Mouse (Mus musculus) MEL (cell line): ENCODE data around the gene Saa4. TPM values are rescaled to one million over a fixed set of nuclear protein-coding genes. Genes with fewer than 3 reads are reported as not detected.

Experiments used
- DNase-seq: peaks from one replicate; pipeline ENCODE4 v3.0.0; 2011; ENCODE audit warnings: low read depth, low spot score
- H3K27ac ChIP-seq: 2 replicates; pipeline ENCODE4 v1.5.1; 2012; ENCODE audit warnings: low read depth, mild to moderate bottlenecking, control low read depth, low read length, moderate library complexity; ENCODE audit not compliant: control insufficient read depth
- H3K27me3 ChIP-seq, 2 experiments: fragments of 150-350 bp in 1 of 2; sonication (generic) in 1 of 2; 2 replicates each; pipeline ENCODE4 v1.6.1; 2012; ENCODE audit warnings: low read length in 2 of 2, mild to moderate bottlenecking in 2 of 2, improper control_type of control experiment in 1 of 2, moderate library complexity in 1 of 2; ENCODE audit not compliant: insufficient read depth in 2 of 2, control insufficient read depth in 1 of 2
- H3K36me3 ChIP-seq, 2 experiments: 2 replicates each; pipeline ENCODE4 v1.6.1; 2012 to 2014; ENCODE audit warnings: low read length in 2 of 2, improper control_type of control experiment in 1 of 2, inconsistent platforms in 1 of 2, mild to moderate bottlenecking in 1 of 2; ENCODE audit not compliant: insufficient read depth in 2 of 2, control insufficient read depth in 1 of 2
- H3K4me1 ChIP-seq, 2 experiments: fragments of 150-350 bp in 1 of 2; sonication (generic) in 1 of 2; 2 replicates each; pipeline ENCODE4 v1.6.1; 2012; ENCODE audit warnings: low read length in 2 of 2, improper control_type of control experiment in 1 of 2, mild to moderate bottlenecking in 1 of 2; ENCODE audit not compliant: insufficient read depth in 2 of 2, control insufficient read depth in 1 of 2
- H3K4me3 ChIP-seq, 2 experiments: fragments of 150-350 bp in 1 of 2; sonication (generic) in 1 of 2; 2 replicates each; pipeline ENCODE4 v1.5.1; 2012; ENCODE audit warnings: low read depth in 2 of 2, low read length in 2 of 2, mild to moderate bottlenecking in 2 of 2, moderate library complexity in 2 of 2, control low read depth in 1 of 2, improper control_type of control experiment in 1 of 2; ENCODE audit not compliant: control insufficient read depth in 1 of 2, insufficient read depth in 1 of 2
- H3K79me2 ChIP-seq: 2 replicates; pipeline ENCODE4 v1.6.1; 2012; ENCODE audit warnings: mild to moderate bottlenecking, low read length, moderate library complexity; ENCODE audit not compliant: control insufficient read depth, poor library complexity, insufficient read depth
- H3K9ac ChIP-seq: 2 replicates; pipeline ENCODE4 v1.6.1; 2012; ENCODE audit warnings: low read depth, mild to moderate bottlenecking, control low read depth, low read length, moderate library complexity; ENCODE audit not compliant: control insufficient read depth, poor library complexity, severe bottlenecking
- H3K9me3 ChIP-seq: fragments of 150-350 bp; sonication (generic); replicated peaks from 2 replicates; pipeline ENCODE4 v1.6.1; 2012; ENCODE audit warnings: mild to moderate bottlenecking, low read length, improper control_type of control experiment, moderate library complexity; ENCODE audit not compliant: insufficient read depth
- BHLHE40 ChIP-seq: IDR thresholded peaks from 2 replicates; pipeline ENCODE4 v1.6.1; 2012; ENCODE audit warnings: low read depth, mild to moderate bottlenecking, inconsistent platforms, low read length, improper control_type of control experiment, borderline replicate concordance
- CHD1 ChIP-seq: IDR thresholded peaks from 2 replicates; pipeline ENCODE4 v1.6.1; 2012; ENCODE audit warnings: low read depth, mild to moderate bottlenecking, inconsistent platforms, low read length, improper control_type of control experiment
- E2F4 ChIP-seq: IDR thresholded peaks from 2 replicates; pipeline ENCODE4 v1.6.1; 2011; ENCODE audit warnings: low read depth, low read length, improper control_type of control experiment, borderline replicate concordance
- GABPA ChIP-seq: IDR thresholded peaks from 2 replicates; pipeline ENCODE4 v1.6.1; 2012; ENCODE audit warnings: low read depth, mild to moderate bottlenecking, inconsistent platforms, low read length, improper control_type of control experiment, moderate library complexity
- GATA1 ChIP-seq: IDR thresholded peaks from 2 replicates; pipeline ENCODE4 v1.6.1; 2011; ENCODE audit warnings: low read depth, low read length, improper control_type of control experiment
- HCFC1 ChIP-seq: IDR thresholded peaks from 2 replicates; pipeline ENCODE4 v1.6.1; 2012; ENCODE audit warnings: low read depth, mild to moderate bottlenecking, inconsistent platforms, low read length, improper control_type of control experiment, moderate library complexity
- KAT2A ChIP-seq: conservative IDR thresholded peaks from 2 replicates; pipeline ENCODE4 v1.6.1; 2012; ENCODE audit warnings: low read depth, low read length, improper control_type of control experiment, inconsistent platforms
- MAFK ChIP-seq: IDR thresholded peaks from 2 replicates; pipeline ENCODE4 v1.6.1; 2011; ENCODE audit warnings: low read depth, mild to moderate bottlenecking, low read length, improper control_type of control experiment, borderline replicate concordance
- MAZ ChIP-seq: IDR thresholded peaks from 2 replicates; pipeline ENCODE4 v1.6.1; 2012; ENCODE audit warnings: low read depth, mild to moderate bottlenecking, inconsistent platforms, low read length, improper control_type of control experiment
- MEF2A ChIP-seq: IDR thresholded peaks from 2 replicates; pipeline ENCODE4 v1.6.1; 2014; ENCODE audit warnings: low read depth, mild to moderate bottlenecking, inconsistent platforms, low read length, improper control_type of control experiment; ENCODE audit not compliant: poor library complexity, insufficient replicate concordance, severe bottlenecking; ENCODE audit errors: extremely low read depth
- MXI1 ChIP-seq: IDR thresholded peaks from 2 replicates; pipeline ENCODE4 v1.6.1; 2011; ENCODE audit warnings: mild to moderate bottlenecking, low read depth, low read length, improper control_type of control experiment
- MYB ChIP-seq: IDR thresholded peaks from 2 replicates; pipeline ENCODE4 v1.6.1; 2011; ENCODE audit warnings: mild to moderate bottlenecking, low read depth, low read length, improper control_type of control experiment
- MYC ChIP-seq: IDR thresholded peaks from 2 replicates; pipeline ENCODE4 v1.6.1; 2011; ENCODE audit warnings: low read depth, mild to moderate bottlenecking, low read length, improper control_type of control experiment, moderate library complexity
- NELFE ChIP-seq: IDR thresholded peaks from 2 replicates; pipeline ENCODE4 v1.6.1; 2011; ENCODE audit warnings: low read depth, low read length, improper control_type of control experiment
- NRF1 ChIP-seq: IDR thresholded peaks from 2 replicates; pipeline ENCODE4 v1.6.1; 2014; ENCODE audit warnings: low read depth, mild to moderate bottlenecking, inconsistent platforms, low read length, improper control_type of control experiment, moderate library complexity; ENCODE audit not compliant: poor library complexity, insufficient read depth, severe bottlenecking
- POLR2A ChIP-seq, 2 experiments: IDR thresholded peaks; 2 replicates each; pipeline ENCODE4 v1.6.1; 2011 to 2012; ENCODE audit warnings: low read length in 2 of 2, mild to moderate bottlenecking in 2 of 2, control low read depth in 1 of 2, improper control_type of control experiment in 1 of 2, low read depth in 1 of 2, moderate library complexity in 1 of 2; ENCODE audit not compliant: control insufficient read depth in 1 of 2, insufficient read depth in 1 of 2, poor library complexity in 1 of 2
- POLR2AphosphoS5 ChIP-seq: IDR thresholded peaks from 2 replicates; pipeline ENCODE4 v1.6.1; 2012; ENCODE audit warnings: low read depth, borderline replicate concordance, mild to moderate bottlenecking, inconsistent platforms, low read length, moderate library complexity, mixed read lengths
- RAD21 ChIP-seq: IDR thresholded peaks from 2 replicates; pipeline ENCODE4 v1.6.1; 2011; ENCODE audit warnings: mild to moderate bottlenecking, low read depth, low read length, improper control_type of control experiment
- RCOR1 ChIP-seq: IDR thresholded peaks from 2 replicates; pipeline ENCODE4 v1.6.1; 2012; ENCODE audit warnings: low read depth, mild to moderate bottlenecking, inconsistent platforms, low read length, improper control_type of control experiment
- SMC3 ChIP-seq: IDR thresholded peaks from 2 replicates; pipeline ENCODE4 v1.6.1; 2011; ENCODE audit warnings: low read depth, low read length, improper control_type of control experiment
- TAL1 ChIP-seq: IDR thresholded peaks from 2 replicates; pipeline ENCODE4 v1.6.1; 2012; ENCODE audit warnings: mild to moderate bottlenecking, inconsistent platforms, low read length, moderate library complexity, mixed read lengths
- TBP ChIP-seq: IDR thresholded peaks from 2 replicates; pipeline ENCODE4 v1.8.0; 2011; ENCODE audit warnings: low read depth, low read length, improper control_type of control experiment
- UBTF ChIP-seq: IDR thresholded peaks from 2 replicates; pipeline ENCODE4 v1.6.1; 2012; ENCODE audit warnings: low read depth, mild to moderate bottlenecking, inconsistent platforms, low read length, improper control_type of control experiment, moderate library complexity, borderline replicate concordance; ENCODE audit not compliant: insufficient read depth
- USF2 ChIP-seq, 2 experiments: IDR thresholded peaks; 2 replicates each; pipeline ENCODE4 v1.6.1; 2011 to 2012; ENCODE audit warnings: improper control_type of control experiment in 2 of 2, low read length in 2 of 2, borderline replicate concordance in 1 of 2, inconsistent platforms in 1 of 2, low read depth in 1 of 2, mild to moderate bottlenecking in 1 of 2; ENCODE audit not compliant: insufficient read depth in 1 of 2
- ZKSCAN1 ChIP-seq: IDR thresholded peaks from 2 replicates; pipeline ENCODE4 v1.6.1; 2012; ENCODE audit warnings: low read depth, mild to moderate bottlenecking, inconsistent platforms, low read length, improper control_type of control experiment, moderate library complexity
- ZMIZ1 ChIP-seq: IDR thresholded peaks from 2 replicates; pipeline ENCODE4 v1.6.1; 2012; ENCODE audit warnings: low read depth, mild to moderate bottlenecking, inconsistent platforms, low read length, improper control_type of control experiment, moderate library complexity
- polyA plus RNA-seq, 2 experiments: library from polyadenylated mRNA; stranded (reverse) in 1 of 2; unstranded in 1 of 2; fragments of >175 nt in 1 of 2; fragments of >200 nt in 1 of 2; gene quantifications; 2 replicates each; pipeline versions ENCODE4 v1.2.1 to v1.2.4; 2012; ENCODE audit warnings: low replicate concordance in 2 of 2, low read depth in 1 of 2; ENCODE audit not compliant: insufficient read length in 2 of 2, insufficient read depth in 1 of 2, missing spikeins in 1 of 2
- total RNA-seq: library from RNA; depleted of rRNA; stranded (reverse); fragments of 300-350 nt; gene quantifications from 2 replicates; pipeline ENCODE4 v1.2.3, GENCODE M21; 2012

Gene Saa4
- total and polyA plus RNA-seq, 3 experiments, result not detected

DNA sequence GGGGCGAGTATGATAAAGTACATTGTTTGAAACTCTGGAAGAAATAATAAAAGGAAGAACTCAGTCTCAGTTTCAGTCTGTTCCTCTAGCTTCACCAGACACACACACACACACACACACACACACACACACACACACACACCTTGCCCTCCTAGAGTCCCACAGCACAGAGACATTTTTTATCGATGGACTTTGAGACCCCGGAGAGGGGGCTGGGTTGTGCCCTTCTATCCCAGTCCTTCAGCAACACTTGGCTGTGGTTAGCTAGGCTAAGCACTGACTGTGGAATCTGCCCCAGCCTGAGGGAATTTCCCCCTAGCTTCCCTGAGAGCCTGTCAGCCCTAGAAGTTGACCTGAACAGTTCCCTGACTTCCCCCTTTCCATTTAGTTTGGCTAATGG, 8.6 kb downstream of the Saa4 start:
- H3K9ac ChIP-seq, result no peak overlapping the region
- no peaks in the 10 kb centered on the region for H3K79me2 ChIP-seq
- no peak for DNase-seq
- H3K36me3 ChIP-seq, result no peaks in the 10 kb centered on the region
- TF ChIP-seq TAL1 (no peak), CHD1 (no peak), GABPA (no peak), ZKSCAN1 (no peak), USF2 (IDR thresholded peaks at IDR 0.05; ENCODE audit: borderline replicate concordance in 1 of 2, insufficient read depth in 1 of 2, low read depth in 1 of 2, low read length in 2 of 2) (no peak), MEF2A (no peak), UBTF (no peak), E2F4 (no peak), NELFE (no peak), ZMIZ1 (no peak), BHLHE40 (no peak), MAZ (no peak), MAFK (no peak), MXI1 (no peak), GATA1 (no peak), RAD21 (no peak), MYB (no peak), KAT2A (no peak)
- no peak overlapping the region for H3K4me3 ChIP-seq
- peaks cover 0 to 3% of the 10 kb centered on the region in 2 experiments; a peak in 2 of 4 replicates for H3K27me3 ChIP-seq
- no peaks in the 10 kb centered on the region for H3K9me3 ChIP-seq
- H3K27ac ChIP-seq, result no peak overlapping the region
- H3K4me1 ChIP-seq, result peaks cover 0 to 9% of the 10 kb centered on the region in 2 experiments; a peak in 2 of 4 replicates

DNA sequence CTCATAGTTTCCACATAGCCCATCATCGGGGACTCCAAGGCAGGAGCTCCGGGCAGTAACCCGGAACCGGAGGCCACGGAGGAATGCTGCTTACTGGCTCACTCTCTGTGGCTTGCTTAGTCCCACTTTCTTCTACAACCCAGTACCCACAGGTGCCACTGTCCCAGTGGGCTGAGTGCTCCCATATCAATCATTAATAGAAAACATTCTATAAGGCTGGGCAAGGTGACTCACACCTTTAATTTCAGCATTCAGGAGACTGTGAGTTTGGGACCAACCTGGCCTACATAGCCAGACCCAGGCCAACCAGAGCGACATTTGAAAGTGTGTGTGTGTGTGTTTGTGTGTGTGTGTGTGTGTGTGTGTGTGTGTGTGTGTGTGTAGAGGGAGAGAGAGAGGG, 9.0 kb downstream of the Saa4 start:
- Histone ChIP-seq H3K27me3 (peaks cover 0 to 3% of the 10 kb centered on the region in 2 experiments; a peak in 2 of 4 replicates), H3K27ac (no peak overlapping the region), H3K9me3 (no peaks in the 10 kb centered on the region), H3K36me3 (no peaks in the 10 kb centered on the region), H3K4me3 (no peak overlapping the region), H3K4me1 (peaks cover 0 to 9% of the 10 kb centered on the region in 2 experiments; a peak in 2 of 4 replicates), H3K79me2 (no peaks in the 10 kb centered on the region), H3K9ac (no peak overlapping the region)
- no peak for DNase-seq
- TF ChIP-seq CHD1 (no peak), MEF2A (no peak), MYC (no peak), UBTF (no peak), MYB (no peak), TAL1 (no peak), MAFK (no peak), RCOR1 (no peak), SMC3 (no peak), TBP (no peak), E2F4 (no peak), RAD21 (no peak), POLR2AphosphoS5 (no peak), POLR2A (IDR thresholded peaks at IDR 0.05; ENCODE audit: control insufficient read depth in 1 of 2, insufficient read depth in 1 of 2, low read depth in 1 of 2, low read length in 2 of 2, poor library complexity in 1 of 2) (no peak), KAT2A (no peak), NELFE (no peak), NRF1 (no peak), HCFC1 (no peak)
